10 mouse cellular contexts compared by ENCODE assay signal in genomic region chr1:136229040-136229373, GRCm38 (mm10). TPM values are rescaled to one million over a fixed set of nuclear protein-coding genes. Genes with fewer than 3 reads are reported as not detected.
DNase-seq lines count a peak whose midpoint lies in the region; ATAC-seq lines count a peak whose summit lies in the region.
"Had no signal": no experiment of that assay in that cellular context is flagged by ENCODE, and none has a peak within 500 bp of the region (broad histone marks: within the 10 kb centered on the region; RNA-seq: fewer than 3 reads in every experiment).

No protein-coding gene starts in this region.

- H3K9me3 ChIP-seq in hindbrain, embryonic 11.5 days (ENCODE audit: control insufficient read depth, low read length): no peaks in the 10 kb centered on the region
- no peaks in the 10 kb centered on the region for H3K9me3 ChIP-seq in hindbrain, embryonic 16.5 days (ENCODE audit: control insufficient read depth, low read length)
- no peaks in the 10 kb centered on the region for H3K9me3 ChIP-seq in embryonic facial prominence, embryonic 14.5 days (ENCODE audit: control insufficient read depth, low read length)
- H3K9me3 ChIP-seq in neural tube, embryonic 13.5 days: no peaks in the 10 kb centered on the region
- H3K9me3 ChIP-seq: megakaryocyte, embryonic 14.5 days had no signal

- H3K9ac ChIP-seq in hindbrain, embryonic 11.5 days (ENCODE audit: low read depth, low read length): peak overlapping the region; percentile 31
- H3K9ac ChIP-seq in hindbrain, embryonic 16.5 days (ENCODE audit: low read depth, low read length): no peak overlapping the region
- H3K9ac ChIP-seq in embryonic facial prominence, embryonic 14.5 days (ENCODE audit: low read depth, low read length): peak overlapping the region; percentile 28; the same call in 1 of the 2 replicates
- peak overlapping the region; percentile 32; the same call in 1 of the 2 replicates for H3K9ac ChIP-seq in neural tube, embryonic 13.5 days

- H3K4me3 ChIP-seq in hindbrain, embryonic 11.5 days (ENCODE audit: low read depth, low read length): no peak overlapping the region
- H3K4me3 ChIP-seq in hindbrain, embryonic 16.5 days (ENCODE audit: low read length): no peak overlapping the region
- H3K4me3 ChIP-seq in embryonic facial prominence, embryonic 14.5 days (ENCODE audit: low read depth, low read length): no peak overlapping the region
- no peak overlapping the region for H3K4me3 ChIP-seq in neural tube, embryonic 13.5 days
- H3K4me3 ChIP-seq: megakaryocyte, embryonic 14.5 days had no signal

- peak; percentile 41 for DNase-seq in hindbrain, embryonic 11.5 days (ENCODE audit: low spot score)
- no peak for DNase-seq in embryonic facial prominence, embryonic 14.5 days (ENCODE audit: low spot score)
- peak; percentile 79 to 81 for DNase-seq in kidney, postnatal 36 days
- DNase-seq in ovary, postnatal 14 days (ENCODE audit: low spot score): no peak
- DNase-seq in right cerebral cortex, postnatal 10 days (ENCODE audit: low spot score in 2 of 2): no peak
- DNase-seq in adrenal gland, postnatal 4 days (ENCODE audit: low spot score in 2 of 2): no peak

- 0 out of 2 replicates have a peak overlapping the region, but pooled peaks have one; percentile 19 for H3K27ac ChIP-seq in hindbrain, embryonic 11.5 days (ENCODE audit: low read depth, low read length)
- H3K27ac ChIP-seq in hindbrain, embryonic 16.5 days (ENCODE audit: low read depth, low read length): no peak overlapping the region
- no peak overlapping the region for H3K27ac ChIP-seq in embryonic facial prominence, embryonic 14.5 days (replicated peaks; ENCODE audit: low read depth, low read length)
- no peak overlapping the region for H3K27ac ChIP-seq in neural tube, embryonic 13.5 days (replicated peaks)

- H3K4me1 ChIP-seq in hindbrain, embryonic 11.5 days (replicated peaks; ENCODE audit: control insufficient read depth, insufficient read depth, low read length): peaks cover 40% of the 10 kb centered on the region
- peaks cover 34% of the 10 kb centered on the region for H3K4me1 ChIP-seq in hindbrain, embryonic 16.5 days (ENCODE audit: control insufficient read depth, insufficient read depth, low read depth, low read length)
- peaks cover 56% of the 10 kb centered on the region for H3K4me1 ChIP-seq in embryonic facial prominence, embryonic 14.5 days (ENCODE audit: control insufficient read depth, insufficient read depth, low read length)
- peaks cover 72% of the 10 kb centered on the region for H3K4me1 ChIP-seq in neural tube, embryonic 13.5 days (replicated peaks)

- WGBS in hindbrain, embryonic 11.5 days: 12% methylated on average over 6 of the region's 6 CpGs
- WGBS in hindbrain, embryonic 16.5 days: 20% methylated on average over 6 of the region's 6 CpGs
- WGBS in embryonic facial prominence, embryonic 14.5 days: 19% methylated on average over 6 of the region's 6 CpGs
- 8% methylated on average over 6 of the region's 6 CpGs for WGBS in neural tube, embryonic 13.5 days

- no peaks in the 10 kb centered on the region for H3K27me3 ChIP-seq in hindbrain, embryonic 11.5 days (ENCODE audit: control insufficient read depth, insufficient read depth, low read length)
- H3K27me3 ChIP-seq in hindbrain, embryonic 16.5 days (replicated peaks; ENCODE audit: control insufficient read depth, insufficient read depth, low read length): no peaks in the 10 kb centered on the region
- no peaks in the 10 kb centered on the region for H3K27me3 ChIP-seq in embryonic facial prominence, embryonic 14.5 days (replicated peaks; ENCODE audit: control insufficient read depth, insufficient read depth, low read length)
- H3K27me3 ChIP-seq in neural tube, embryonic 13.5 days: no peaks in the 10 kb centered on the region; the same call in 1 of the 2 replicates

- peak overlapping the region; percentile 11; the same call in 1 of the 2 replicates for H3K4me2 ChIP-seq in hindbrain, embryonic 11.5 days (replicated peaks; ENCODE audit: low read depth, low read length)
- no peak overlapping the region for H3K4me2 ChIP-seq in hindbrain, embryonic 16.5 days (ENCODE audit: low read length)
- peak overlapping the region; percentile 72 for H3K4me2 ChIP-seq in embryonic facial prominence, embryonic 14.5 days (ENCODE audit: low read depth, low read length)
- peak overlapping the region; percentile 16; the same call in 1 of the 2 replicates for H3K4me2 ChIP-seq in neural tube, embryonic 13.5 days

- no peaks in the 10 kb centered on the region for H3K36me3 ChIP-seq in hindbrain, embryonic 11.5 days (ENCODE audit: control insufficient read depth, insufficient read depth, low read length)
- H3K36me3 ChIP-seq in hindbrain, embryonic 16.5 days (ENCODE audit: control insufficient read depth, insufficient read depth, low read length): no peaks in the 10 kb centered on the region
- peaks cover 21% of the 10 kb centered on the region for H3K36me3 ChIP-seq in embryonic facial prominence, embryonic 14.5 days (ENCODE audit: control insufficient read depth, insufficient read depth, low read length)
- H3K36me3 ChIP-seq in neural tube, embryonic 13.5 days: peaks cover 3% of the 10 kb centered on the region; the same call in 1 of the 2 replicates

- ATAC-seq in hindbrain, embryonic 11.5 days (ENCODE audit: low FRiP score): peak; percentile 31
- ATAC-seq in hindbrain, embryonic 16.5 days: no peak
- ATAC-seq in embryonic facial prominence, embryonic 14.5 days (ENCODE audit: low read depth): no peak
- 0 out of 2 replicates have a peak, but pooled peaks have one; percentile 10 for ATAC-seq in neural tube, embryonic 13.5 days (ENCODE audit: low read depth)

RNA-seq across cellular contexts. Expression of gene Inava, which starts 5.1 kb away (rescaled TPM):
- 13.9 and 14.3 TPM in 2 replicates for polyA plus RNA-seq in hindbrain, embryonic 11.5 days (2014; fragmentation: Nextera tagmentation; extraction: Ambion mirVana)
- 2.6 TPM in 2 replicates for polyA plus RNA-seq in hindbrain, embryonic 16.5 days (2015; fragmentation: Nextera tagmentation; extraction: Ambion mirVana)
- polyA plus RNA-seq in embryonic facial prominence, embryonic 14.5 days (2014; fragmentation: Nextera tagmentation; extraction: Ambion mirVana): 8.0 and 10.8 TPM in 2 replicates
- polyA plus RNA-seq in neural tube, embryonic 13.5 days (2015; fragmentation: Nextera tagmentation; extraction: Ambion mirVana): 3.1 and 3.6 TPM in 2 replicates
- 1 to 10 TPM in 1 of 2 experiments, under 1 TPM in 1; 0.62 to 4.1 TPM for total RNA-seq in adrenal gland, postnatal 4 days (2021)

RNA-seq across cellular contexts. Expression of gene Mroh3, which starts 16.4 kb away (rescaled TPM):
- 0.25 and 0.32 TPM in 2 replicates for polyA plus RNA-seq in hindbrain, embryonic 11.5 days (2014; fragmentation: Nextera tagmentation; extraction: Ambion mirVana)
- not detected in 2 replicates for polyA plus RNA-seq in hindbrain, embryonic 16.5 days (2015; fragmentation: Nextera tagmentation; extraction: Ambion mirVana)
- polyA plus RNA-seq in embryonic facial prominence, embryonic 14.5 days (2014; fragmentation: Nextera tagmentation; extraction: Ambion mirVana): not detected in 2 replicates
- not detected in 2 replicates for polyA plus RNA-seq in neural tube, embryonic 13.5 days (2015; fragmentation: Nextera tagmentation; extraction: Ambion mirVana)
- not detected for total RNA-seq in adrenal gland, postnatal 4 days (2021)
- total RNA-seq: CH12.LX had no signal

RNA-seq across cellular contexts. Expression of gene Gpr25, which starts 31.7 kb away (rescaled TPM):
- not detected in 2 replicates for polyA plus RNA-seq in hindbrain, embryonic 11.5 days (2014; fragmentation: Nextera tagmentation; extraction: Ambion mirVana)
- polyA plus RNA-seq in hindbrain, embryonic 16.5 days (2015; fragmentation: Nextera tagmentation; extraction: Ambion mirVana): 1.4 TPM in 2 replicates
- polyA plus RNA-seq in embryonic facial prominence, embryonic 14.5 days (2014; fragmentation: Nextera tagmentation; extraction: Ambion mirVana): not detected in 2 replicates
- polyA plus RNA-seq in neural tube, embryonic 13.5 days (2015; fragmentation: Nextera tagmentation; extraction: Ambion mirVana): 0.29 TPM in 2 replicates
- total RNA-seq in adrenal gland, postnatal 4 days (2021): not detected
- total RNA-seq: CH12.LX had no signal

Comparison
In these comparisons a context has a peak if more than half of its experiments do, and no peak if none do; other contexts are left out.
1. ATAC-seq: peak in hindbrain, embryonic 11.5 days (single experiment) and neural tube, embryonic 13.5 days (single experiment); none in hindbrain, embryonic 16.5 days (single experiment) and embryonic facial prominence, embryonic 14.5 days (single experiment).
2. DNase-seq: peak in hindbrain, embryonic 11.5 days (single experiment) and kidney, postnatal 36 days (2 of 2); none in embryonic facial prominence, embryonic 14.5 days (single experiment), ovary, postnatal 14 days (single experiment), right cerebral cortex, postnatal 10 days (0 of 2) and adrenal gland, postnatal 4 days (0 of 2).